Mouse (Mus musculus) CH12.LX (cell line): ENCODE measurements around the gene Phf12. TPM values are rescaled to one million over a fixed set of nuclear protein-coding genes. Genes with fewer than 3 reads are reported as not detected.

Experiments
- DNase-seq: peaks from one replicate; pipeline ENCODE4 v3.0.0-alpha.2; 2013; ENCODE audit errors: extremely low read depth
- H3K27ac ChIP-seq: 2 replicates; pipeline ENCODE4 v1.5.1; 2012; ENCODE audit warnings: low read depth, mild to moderate bottlenecking, control low read depth, moderate library complexity; ENCODE audit not compliant: insufficient read depth
- H3K27me3 ChIP-seq: replicated peaks from 2 replicates; pipeline ENCODE3; 2012; ENCODE audit warnings: inconsistent platforms
- H3K36me3 ChIP-seq, 2 experiments: replicated peaks in 1 of 2; 2 replicates each; pipeline versions ENCODE3 to v1.6.1; 2012; ENCODE audit warnings: inconsistent platforms in 1 of 2, low read length in 1 of 2, mild to moderate bottlenecking in 1 of 2, mixed read lengths in 1 of 2, moderate library complexity in 1 of 2; ENCODE audit not compliant: control insufficient read depth in 1 of 2, insufficient read depth in 1 of 2
- H3K4me1 ChIP-seq, 2 experiments: 2 replicates each; pipeline ENCODE4 v1.6.1; 2012; ENCODE audit warnings: inconsistent platforms in 1 of 2, moderate library complexity in 1 of 2; ENCODE audit not compliant: insufficient read depth in 2 of 2, control insufficient read depth in 1 of 2
- H3K4me2 ChIP-seq: 2 replicates; pipeline ENCODE4 v1.6.1; 2012; ENCODE audit warnings: low read depth, mild to moderate bottlenecking, control low read depth; ENCODE audit not compliant: poor library complexity, insufficient read depth, severe bottlenecking
- H3K4me3 ChIP-seq, 3 experiments: fragments of 150-350 bp in 1 of 3; sonication (generic) in 1 of 3; replicated peaks in 1 of 3; 2 replicates each; pipeline versions ENCODE3 to v1.5.1; 2011 to 2012; ENCODE audit warnings: low read depth in 2 of 3, low read length in 2 of 3, mild to moderate bottlenecking in 2 of 3, moderate library complexity in 2 of 3, control low read depth in 1 of 3, improper control_type of control experiment in 1 of 3, inconsistent platforms in 1 of 3, mixed read lengths in 1 of 3; ENCODE audit not compliant: poor library complexity in 1 of 3
- H3K79me2 ChIP-seq: replicated peaks from 2 replicates; pipeline ENCODE4 v1.6.1; 2012; ENCODE audit warnings: mild to moderate bottlenecking, moderate library complexity; ENCODE audit not compliant: control insufficient read depth, poor library complexity, insufficient read depth, severe bottlenecking; ENCODE audit errors: extremely low read depth
- H3K9ac ChIP-seq: 2 replicates; pipeline ENCODE4 v1.6.1; 2012; ENCODE audit warnings: low read depth, mild to moderate bottlenecking, control low read depth, moderate library complexity; ENCODE audit not compliant: insufficient read depth
- H3K9me3 ChIP-seq: replicated peaks from 2 replicates; pipeline ENCODE3; 2012; ENCODE audit warnings: low read length, inconsistent platforms, mixed read lengths
- CHD1 ChIP-seq: IDR thresholded peaks from 2 replicates; pipeline ENCODE4 v1.6.1; 2012; ENCODE audit warnings: low read depth, low read length, improper control_type of control experiment, inconsistent platforms
- CTCF ChIP-seq, 2 experiments: IDR thresholded peaks in 1 of 2; conservative IDR thresholded peaks in 1 of 2; 2 replicates each; pipeline ENCODE4 v1.5.1; 2011 to 2012; ENCODE audit warnings: low read depth in 2 of 2, low read length in 2 of 2, improper control_type of control experiment in 1 of 2, inconsistent platforms in 1 of 2, mild to moderate bottlenecking in 1 of 2, moderate library complexity in 1 of 2
- POLR2AphosphoS2 ChIP-seq: IDR thresholded peaks from 2 replicates; pipeline ENCODE4 v1.6.1; 2011; ENCODE audit warnings: low read depth, low read length, improper control_type of control experiment
- RAD21 ChIP-seq: IDR thresholded peaks from 2 replicates; pipeline ENCODE4 v1.6.1; 2011; ENCODE audit warnings: low read depth, mild to moderate bottlenecking, low read length, improper control_type of control experiment, moderate library complexity
- TCF12 ChIP-seq: IDR thresholded peaks from 2 replicates; pipeline ENCODE4 v1.6.1; 2014; ENCODE audit warnings: low read depth, mild to moderate bottlenecking, inconsistent platforms, low read length, improper control_type of control experiment
- UBTF ChIP-seq: IDR thresholded peaks from 2 replicates; pipeline ENCODE4 v1.6.1; 2012; ENCODE audit warnings: low read depth, mild to moderate bottlenecking, inconsistent platforms, low read length, improper control_type of control experiment, moderate library complexity
- ZNF384 ChIP-seq: IDR thresholded peaks from 2 replicates; pipeline ENCODE4 v1.6.1; 2012; ENCODE audit warnings: low read depth, low read length, improper control_type of control experiment, inconsistent platforms
- dilution Hi-C: fragments of 300-500 bp; cut with MboI; formaldehyde crosslinking; loops from 2 replicates; pipeline ENCODE4 v1.14.3; 2020; ENCODE audit warnings: low sequenced_read_pairs; ENCODE audit not compliant: extremely low pct_unique_long_range_greater_than_20kb, extremely low pct_ligation_motif_present
- in situ Hi-C: fragments of 300-500 bp; cut with MboI; formaldehyde crosslinking; loops from 3 replicates; pipeline ENCODE4 v1.14.3; 2019; ENCODE audit warnings: low sequenced_read_pairs, low pct_ligation_motif_present, low pct_unique_long_range_greater_than_20kb, mixed read lengths
- polyA plus RNA-seq: library from polyadenylated mRNA; unstranded; fragments of >175 nt; gene quantifications from 2 replicates; pipeline ENCODE4 v1.2.1, GENCODE M21; 2012; ENCODE audit warnings: low read depth; ENCODE audit not compliant: insufficient read length
- total RNA-seq, 2 experiments: library from RNA; depleted of rRNA; stranded (reverse); fragments of 300-350 nt in 1 of 2; fragments of >200 nt in 1 of 2; gene quantifications; 2 replicates each; pipeline ENCODE4 v1.2.3; 2012 to 2014

Gene Phf12
- total and polyA plus RNA-seq, 3 experiments, result 10.7 to 59.7 (median 30.5) TPM

- dilution Hi-C loops (no loop called here), in situ Hi-C loops (no loop called here)
- H3K27me3 ChIP-seq, result no peaks in the 10 kb centered on the region
- peak overlapping the region; percentile 83 to 96 (median 88) for H3K4me3 ChIP-seq
- no peak overlapping the region for H3K27ac ChIP-seq
- no peak for TF ChIP-seq RAD21
- TF ChIP-seq ZNF384, result peak; percentile 90
- H3K36me3 ChIP-seq, result peaks cover 22 to 53% of the 10 kb centered on the region in 2 experiments
- peak overlapping the region; percentile 84 for H3K4me2 ChIP-seq
- H3K9ac ChIP-seq, result peak overlapping the region; percentile 99
- H3K79me2 ChIP-seq, result peaks cover 76% of the 10 kb centered on the region
- DNase-seq, result peak; percentile 19
- H3K4me1 ChIP-seq, result peaks cover 2 to 36% of the 10 kb centered on the region in 2 experiments; a peak in 2 of 4 replicates
- H3K9me3 ChIP-seq, result peaks cover 2% of the 10 kb centered on the region
Measured at GRCm38 (mm10) chr11:77985541-77986065, 3.0 kb downstream of the Phf12 start.

DNA sequence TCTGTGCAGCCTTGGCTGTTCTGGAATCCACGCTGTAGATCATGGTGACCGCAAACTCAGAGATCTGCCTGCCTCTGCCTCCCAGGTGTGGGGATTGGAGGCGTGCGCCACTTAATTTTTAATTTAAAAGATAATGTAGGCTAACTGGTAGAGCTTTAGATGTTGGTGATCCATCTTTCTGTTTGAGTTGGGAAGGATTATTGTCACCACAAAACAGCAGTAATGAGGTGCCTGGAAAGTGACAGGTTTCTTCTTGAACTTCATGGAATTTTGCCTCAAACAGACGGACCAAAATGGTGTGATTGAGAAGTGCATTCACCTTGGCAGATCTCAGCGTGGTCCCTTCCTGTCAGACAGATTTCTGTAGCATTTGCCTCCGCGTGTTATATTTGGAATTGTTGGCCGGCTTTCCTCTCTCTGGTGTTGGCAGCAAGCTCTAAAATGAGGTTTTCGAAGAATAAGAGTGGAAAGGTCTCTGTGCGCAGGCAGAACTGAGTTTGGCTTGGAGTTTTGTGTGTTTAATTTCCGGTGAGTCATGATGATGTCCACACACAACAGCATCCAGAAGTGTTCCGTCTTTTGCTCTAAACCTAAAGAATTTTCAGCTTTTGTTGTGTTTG, 6.6 kb downstream of the Phf12 start:
- no peak for TF ChIP-seq TCF12
- TF ChIP-seq POLR2AphosphoS2, result peak; percentile 66; the same call in 1 of the 2 replicates
- TF ChIP-seq, all 38 proteins: peak for 1
- in situ Hi-C loops, result no loop called here
- Histone ChIP-seq H3K9ac (no peak overlapping the region), H3K27ac (no peak overlapping the region), H3K4me3 (no peak overlapping the region), H3K27me3 (no peaks in the 10 kb centered on the region), H3K4me2 (no peak overlapping the region), H3K4me1 (peaks cover 4 to 30% of the 10 kb centered on the region in 2 experiments; a peak in 3 of 4 replicates), H3K36me3 (peaks cover 48 to 84% of the 10 kb centered on the region in 2 experiments), H3K79me2 (peaks cover 94% of the 10 kb centered on the region), H3K9me3 (peaks cover 2% of the 10 kb centered on the region)
- dilution Hi-C loops, result no loop called here
- no peak for DNase-seq

DNA sequence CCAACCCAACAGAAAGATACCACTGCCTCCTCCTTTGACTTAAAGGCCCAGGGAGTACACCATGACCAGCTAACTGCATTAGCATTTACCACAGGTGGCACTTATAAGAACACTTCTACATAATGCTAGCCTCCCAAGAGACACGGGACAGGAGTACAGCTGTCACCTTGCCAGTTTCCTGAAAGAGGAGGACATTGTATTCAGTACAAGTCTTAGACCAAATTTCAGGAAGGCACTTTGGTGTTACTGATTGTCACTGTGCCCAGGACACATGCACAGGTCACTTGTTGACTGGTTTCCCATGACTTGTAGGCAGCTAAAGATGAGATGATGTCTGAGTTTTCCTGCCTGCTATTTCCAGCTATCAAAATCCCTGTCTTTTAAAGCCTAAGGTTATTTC, 13.0 kb downstream of the Phf12 start:
- Histone ChIP-seq H3K4me3 (no peak overlapping the region), H3K4me1 (peaks cover 2 to 9% of the 10 kb centered on the region in 2 experiments; a peak in 2 of 4 replicates), H3K4me2 (no peak overlapping the region), H3K9ac (no peak overlapping the region), H3K79me2 (peaks cover 90% of the 10 kb centered on the region), H3K27ac (no peak overlapping the region)
- no peak for DNase-seq
- in situ Hi-C loops, result no loop called here
- no peak for TF ChIP-seq CTCF (conservative IDR thresholded peaks at IDR 0.05 in 1 of 2, IDR thresholded peaks at IDR 0.05 in 1 of 2; ENCODE audit: low read depth in 2 of 2, low read length in 2 of 2)
- no peak for TF ChIP-seq UBTF
- no peak for TF ChIP-seq POLR2AphosphoS2
- no peak for TF ChIP-seq CHD1
- TF ChIP-seq, all 38 proteins: peak for 0
- Histone ChIP-seq H3K36me3 (peaks cover 54 to 88% of the 10 kb centered on the region in 2 experiments), H3K9me3 (no peaks in the 10 kb centered on the region), H3K27me3 (no peaks in the 10 kb centered on the region)
- dilution Hi-C loops, result no loop called here
